Mouse (Mus musculus) kidney, embryonic 15.5 days (tissue): ENCODE results near the gene Col23a1. TPM values are rescaled to one million over a fixed set of nuclear protein-coding genes. Genes with fewer than 3 reads are reported as not detected.
"Not testable (repeated sequence)": the region's sequence is repeated elsewhere in the genome, so short reads cannot be mapped to it uniquely, and the experiment has no call there.

Source experiments
- ATAC-seq: fragments of 200-750 bp; cut with Nextera tagmentation; replicated peaks from 2 replicates; pipeline ENCODE4 v1.8.0; 2017; ENCODE audit warnings: moderate TSS enrichment; ENCODE audit not compliant: low FRiP score
- H3K27ac ChIP-seq: fragments of 300-500 bp; sonication (generic); 2 replicates; pipeline ENCODE4 v1.5.1; 2015; ENCODE audit warnings: mild to moderate bottlenecking, inconsistent platforms
- H3K27me3 ChIP-seq: fragments of 300-500 bp; sonication (generic); 2 replicates; pipeline ENCODE4 v1.6.1; 2015; ENCODE audit warnings: inconsistent platforms
- H3K36me3 ChIP-seq: fragments of 300-500 bp; sonication (generic); 2 replicates; pipeline ENCODE4 v1.6.1; 2015; ENCODE audit warnings: inconsistent platforms
- H3K4me1 ChIP-seq: fragments of 300-500 bp; sonication (generic); 2 replicates; pipeline ENCODE4 v1.6.1; 2015; ENCODE audit warnings: inconsistent platforms
- H3K4me2 ChIP-seq: fragments of 300-500 bp; sonication (generic); 2 replicates; pipeline ENCODE4 v1.6.1; 2015; ENCODE audit warnings: moderate library complexity, mild to moderate bottlenecking, inconsistent platforms
- H3K4me3 ChIP-seq: fragments of 300-500 bp; sonication (generic); replicated peaks from 2 replicates; pipeline ENCODE4 v1.5.1; 2015; ENCODE audit warnings: mild to moderate bottlenecking, inconsistent platforms
- H3K9ac ChIP-seq: fragments of 300-500 bp; sonication (generic); 2 replicates; pipeline ENCODE4 v1.6.1; 2015; ENCODE audit warnings: mild to moderate bottlenecking, inconsistent platforms
- H3K9me3 ChIP-seq: fragments of 300-500 bp; sonication (generic); replicated peaks from 2 replicates; pipeline ENCODE4 v1.6.1; 2016; ENCODE audit warnings: inconsistent platforms
- WGBS: fragments of 180-500 bp; shearing (Covaris S2); methylation state at CpG from one replicate; pipeline ENCODE4 v1.1.7; 2015; ENCODE audit warnings: mixed read lengths; 5-methylcytosine and 5-hydroxymethylcytosine counted together
- polyA plus RNA-seq: library from polyadenylated mRNA; unstranded; fragments of >200 nt; fragmentation: Nextera tagmentation; extraction: Ambion mirVana; gene quantifications from 2 replicates; pipeline ENCODE4 v1.2.1, GENCODE M21; 2015

The Col23a1 gene
- polyA plus RNA-seq, 1 experiment from 2014 or later: 11.5 TPM

- 90% methylated on average over 7 of the region's 7 CpGs for WGBS
- no peak overlapping the region for H3K9ac ChIP-seq
- H3K4me1 ChIP-seq: peaks cover 22% of the 10 kb centered on the region
- no peaks in the 10 kb centered on the region for H3K9me3 ChIP-seq
- no peak for ATAC-seq
- H3K27me3 ChIP-seq: no peaks in the 10 kb centered on the region
- no peak overlapping the region for H3K4me2 ChIP-seq
- H3K36me3 ChIP-seq: peaks cover 69% of the 10 kb centered on the region
- no peak overlapping the region for H3K27ac ChIP-seq
- H3K4me3 ChIP-seq: no peak overlapping the region
Measured at GRCm38 (mm10) chr11:51622971-51623491, 333.3 kb downstream of the Col23a1 start.

- ATAC-seq: no peak
- Histone ChIP-seq H3K27ac (no peak overlapping the region), H3K9ac (no peak overlapping the region), H3K4me2 (no peak overlapping the region), H3K27me3 (no peaks in the 10 kb centered on the region), H3K4me3 (no peak overlapping the region), H3K36me3 (peaks cover 79% of the 10 kb centered on the region), H3K4me1 (peaks cover 19% of the 10 kb centered on the region), H3K9me3 (no peaks in the 10 kb centered on the region)
- 79% methylated on average over 5 of the region's 5 CpGs for WGBS
Measured at GRCm38 (mm10) chr11:51625187-51625820, 335.6 kb downstream of the Col23a1 start.

GRCm38 (mm10) chr11:51627425-51627824, 337.7 kb downstream of the Col23a1 start:
- no peaks in the 10 kb centered on the region for H3K27me3 ChIP-seq
- no peak for ATAC-seq
- no peak overlapping the region for H3K9ac ChIP-seq
- no peak overlapping the region for H3K4me3 ChIP-seq
- no peaks in the 10 kb centered on the region for H3K9me3 ChIP-seq
- peaks cover 21% of the 10 kb centered on the region for H3K4me1 ChIP-seq
- H3K27ac ChIP-seq: no peak overlapping the region
- WGBS: 93% methylated on average over 9 of the region's 9 CpGs
- peaks cover 65% of the 10 kb centered on the region for H3K36me3 ChIP-seq
- no peak overlapping the region for H3K4me2 ChIP-seq

GRCm38 (mm10) chr11:51627907-51628306, 338.2 kb downstream of the Col23a1 start:
- peaks cover 24% of the 10 kb centered on the region for H3K4me1 ChIP-seq
- no peak overlapping the region for H3K27ac ChIP-seq
- ATAC-seq: no peak
- no peaks in the 10 kb centered on the region for H3K9me3 ChIP-seq
- no peaks in the 10 kb centered on the region for H3K27me3 ChIP-seq
- H3K4me2 ChIP-seq: no peak overlapping the region
- no peak overlapping the region for H3K4me3 ChIP-seq
- 91% methylated on average over 8 of the region's 8 CpGs for WGBS
- peaks cover 60% of the 10 kb centered on the region for H3K36me3 ChIP-seq
- no peak overlapping the region for H3K9ac ChIP-seq

GRCm38 (mm10) chr11:51629651-51630314, 340.1 kb downstream of the Col23a1 start:
- no peak for ATAC-seq
- H3K27me3 ChIP-seq: no peaks in the 10 kb centered on the region
- peaks cover 41% of the 10 kb centered on the region for H3K36me3 ChIP-seq
- no peak overlapping the region for H3K27ac ChIP-seq
- no peak overlapping the region for H3K4me2 ChIP-seq
- H3K4me3 ChIP-seq: no peak overlapping the region
- peaks cover 25% of the 10 kb centered on the region for H3K4me1 ChIP-seq
- no peaks in the 10 kb centered on the region for H3K9me3 ChIP-seq
- WGBS: 81% methylated on average over 15 of the region's 15 CpGs
- H3K9ac ChIP-seq: no peak overlapping the region

- H3K4me3 ChIP-seq: no peak overlapping the region
- no peaks in the 10 kb centered on the region for H3K27me3 ChIP-seq
- peaks cover 42% of the 10 kb centered on the region for H3K4me1 ChIP-seq
- no peaks in the 10 kb centered on the region for H3K9me3 ChIP-seq
- peak; percentile 19; the same call in 1 of the 2 replicates for ATAC-seq
- H3K4me2 ChIP-seq: no peak overlapping the region
- no peak overlapping the region for H3K9ac ChIP-seq
- WGBS: 68% methylated on average over 6 of the region's 6 CpGs
- peaks cover 18% of the 10 kb centered on the region for H3K36me3 ChIP-seq
- H3K27ac ChIP-seq: peak overlapping the region; percentile 65
Measured at GRCm38 (mm10) chr11:51632130-51632753, 342.5 kb downstream of the Col23a1 start.

GRCm38 (mm10) chr11:51633200-51633599, 343.5 kb downstream of the Col23a1 start:
- H3K36me3 ChIP-seq, H3K4me3 ChIP-seq, H3K4me2 ChIP-seq, H3K27me3 ChIP-seq, H3K27ac ChIP-seq, ATAC-seq, H3K9me3 ChIP-seq, H3K9ac ChIP-seq: not testable (repeated sequence)
- peaks cover 50% of the 10 kb centered on the region for H3K4me1 ChIP-seq
- WGBS: 94% methylated on average over 7 of the region's 7 CpGs

Other genes with a start within 250 kb of the Col23a1 start
- not detected in 2 replicates for gene Olfr1375, start 241.8 kb upstream of the Col23a1 start, polyA plus RNA-seq
- 9.7 and 12.7 TPM in 2 replicates for gene Zfp354a, start 230.7 kb upstream of the Col23a1 start, polyA plus RNA-seq
- gene Gm12569, start 69.4 kb upstream of the Col23a1 start, polyA plus RNA-seq: not detected in 2 replicates
- gene Clk4, start 28.2 kb upstream of the Col23a1 start, polyA plus RNA-seq: 110 and 121 TPM in 2 replicates
- gene BC049762, start 26.9 kb upstream of the Col23a1 start, polyA plus RNA-seq: 0.84 and 1.4 TPM in 2 replicates